Mouse (Mus musculus) neural tube, embryonic 15.5 days (tissue): ENCODE results near the gene Rab13. TPM values are rescaled to one million over a fixed set of nuclear protein-coding genes. Genes with fewer than 3 reads are reported as not detected.

Source experiments
- ATAC-seq: fragments of 200-750 bp; cut with Nextera tagmentation; 2 replicates; pipeline ENCODE4 v1.8.0; 2017; ENCODE audit warnings: mild to moderate bottlenecking, moderate TSS enrichment, moderate library complexity; ENCODE audit not compliant: low FRiP score
- H3K27ac ChIP-seq: fragments of 300-500 bp; sonication (generic); replicated peaks from 2 replicates; pipeline ENCODE4 v1.5.1; 2015; ENCODE audit warnings: mild to moderate bottlenecking, inconsistent platforms
- H3K27me3 ChIP-seq: fragments of 300-500 bp; sonication (generic); replicated peaks from 2 replicates; pipeline ENCODE4 v1.6.1; 2015; ENCODE audit warnings: inconsistent platforms
- H3K36me3 ChIP-seq: fragments of 300-500 bp; sonication (generic); 2 replicates; pipeline ENCODE4 v1.6.1; 2015; ENCODE audit warnings: inconsistent platforms
- H3K4me1 ChIP-seq: fragments of 300-500 bp; sonication (generic); 2 replicates; pipeline ENCODE4 v1.6.1; 2015; ENCODE audit warnings: inconsistent platforms
- H3K4me2 ChIP-seq: fragments of 300-500 bp; sonication (generic); 2 replicates; pipeline ENCODE4 v1.6.1; 2015; ENCODE audit warnings: inconsistent platforms, mild to moderate bottlenecking, moderate library complexity
- H3K4me3 ChIP-seq: fragments of 300-500 bp; sonication (generic); replicated peaks from 2 replicates; pipeline ENCODE4 v1.5.1; 2015; ENCODE audit warnings: mild to moderate bottlenecking, inconsistent platforms
- H3K9ac ChIP-seq: fragments of 300-500 bp; sonication (generic); replicated peaks from 2 replicates; pipeline ENCODE4 v1.6.1; 2015; ENCODE audit warnings: mild to moderate bottlenecking, inconsistent platforms
- H3K9me3 ChIP-seq: fragments of 300-500 bp; sonication (generic); replicated peaks from 2 replicates; pipeline ENCODE4 v1.6.1; 2016; ENCODE audit warnings: inconsistent platforms
- WGBS: fragments of 180-500 bp; shearing (Covaris S2); methylation state at CpG from one replicate; pipeline ENCODE4 v1.1.7; 2015; ENCODE audit warnings: mixed read lengths; 5-methylcytosine and 5-hydroxymethylcytosine counted together
- polyA plus RNA-seq: library from polyadenylated mRNA; unstranded; fragments of >200 nt; fragmentation: Nextera tagmentation; extraction: Ambion mirVana; gene quantifications from 2 replicates; pipeline ENCODE4 v1.2.1, GENCODE M21; 2015

The Rab13 gene
- polyA plus RNA-seq, 1 experiment from 2014 or later, result 23.1 TPM

GRCm38 (mm10) chr3:90211475-90212398 lies 1.8 kb upstream of the Rab13 start:
- peak overlapping the region; percentile 88; the same call in 1 of the 2 replicates for H3K4me3 ChIP-seq
- no peak for ATAC-seq
- no peaks in the 10 kb centered on the region for H3K27me3 ChIP-seq
- H3K4me1 ChIP-seq, result peaks cover 35% of the 10 kb centered on the region
- H3K9ac ChIP-seq, result no peak overlapping the region
- 79% methylated on average over 13 of the region's 13 CpGs for WGBS
- no peak overlapping the region for H3K27ac ChIP-seq
- H3K36me3 ChIP-seq, result peaks cover 43% of the 10 kb centered on the region
- H3K4me2 ChIP-seq, result peak overlapping the region; percentile 87
- H3K9me3 ChIP-seq, result no peaks in the 10 kb centered on the region

- Histone ChIP-seq H3K4me1 (peaks cover 35% of the 10 kb centered on the region), H3K4me2 (peak overlapping the region; percentile 87), H3K27ac (no peak overlapping the region), H3K36me3 (peaks cover 40% of the 10 kb centered on the region), H3K9me3 (no peaks in the 10 kb centered on the region), H3K27me3 (no peaks in the 10 kb centered on the region), H3K4me3 (peak overlapping the region; percentile 88), H3K9ac (peak overlapping the region; percentile 95)
- WGBS, result 20% methylated on average over 5 of the region's 5 CpGs
- ATAC-seq, result no peak
These were observed 772 bp upstream of the Rab13 start for GRCm38 (mm10) chr3:90212723-90213122.

GRCm38 (mm10) chr3:90213956-90214684 lies 625 bp downstream of the Rab13 start:
- ATAC-seq, result peak; percentile 77
- Histone ChIP-seq H3K36me3 (peaks cover 27% of the 10 kb centered on the region), H3K9ac (peak overlapping the region; percentile 95), H3K9me3 (no peaks in the 10 kb centered on the region), H3K27ac (peak overlapping the region; percentile 93), H3K4me3 (peak overlapping the region; percentile 88), H3K27me3 (no peaks in the 10 kb centered on the region), H3K4me1 (peaks cover 31% of the 10 kb centered on the region), H3K4me2 (peak overlapping the region; percentile 87)
- WGBS, result 12% methylated on average over 12 of the region's 12 CpGs

DNA sequence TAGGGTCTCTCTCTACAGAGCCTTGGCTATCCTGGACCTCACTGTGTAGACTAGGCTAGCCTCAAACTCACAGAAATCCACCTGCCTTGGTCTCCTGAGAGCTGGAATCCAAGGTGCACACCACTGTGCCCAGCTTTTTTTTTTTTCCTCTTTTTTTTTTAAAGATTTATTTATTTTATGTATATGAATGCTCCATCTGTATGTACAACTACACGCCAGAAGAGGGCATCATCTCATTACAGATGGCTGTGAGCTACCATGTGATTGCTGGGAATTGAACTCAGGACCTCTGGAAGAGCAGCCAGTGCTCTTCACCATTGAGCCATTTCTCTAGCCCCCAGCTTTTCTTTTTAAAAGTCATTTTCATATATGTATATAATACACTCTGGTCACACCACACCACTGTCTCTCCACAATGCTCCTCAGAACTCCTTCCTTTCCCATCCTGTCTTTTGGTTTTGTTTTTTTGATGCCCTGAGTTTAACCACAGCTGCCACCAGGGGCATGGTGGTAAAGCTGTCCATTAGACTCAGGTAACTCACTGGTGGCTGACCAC lies 2.4 kb downstream of the Rab13 start:
- H3K9me3 ChIP-seq, result no peaks in the 10 kb centered on the region
- H3K4me1 ChIP-seq, result peaks cover 38% of the 10 kb centered on the region
- no peaks in the 10 kb centered on the region for H3K27me3 ChIP-seq
- no peak overlapping the region for H3K4me2 ChIP-seq
- no peak overlapping the region for H3K9ac ChIP-seq
- no peak for ATAC-seq
- no peak overlapping the region for H3K4me3 ChIP-seq
- H3K27ac ChIP-seq, result no peak overlapping the region
- 47% methylated on average over 1 of the region's 1 CpGs for WGBS
- H3K36me3 ChIP-seq, result peaks cover 10% of the 10 kb centered on the region

GRCm38 (mm10) chr3:90220088-90220487 lies 6.6 kb downstream of the Rab13 start:
- H3K9ac ChIP-seq, result peak overlapping the region; percentile 53
- peak overlapping the region; percentile 75 for H3K4me2 ChIP-seq
- 12% methylated on average over 6 of the region's 6 CpGs for WGBS
- peak overlapping the region; percentile 72 for H3K27ac ChIP-seq
- H3K9me3 ChIP-seq, result no peaks in the 10 kb centered on the region
- no peaks in the 10 kb centered on the region for H3K27me3 ChIP-seq
- peak overlapping the region; percentile 38 for H3K4me3 ChIP-seq
- H3K4me1 ChIP-seq, result peaks cover 10% of the 10 kb centered on the region
- peak; percentile 33; the same call in 1 of the 2 replicates for ATAC-seq
- peaks cover 5% of the 10 kb centered on the region; the same call in 1 of the 2 replicates for H3K36me3 ChIP-seq

DNA sequence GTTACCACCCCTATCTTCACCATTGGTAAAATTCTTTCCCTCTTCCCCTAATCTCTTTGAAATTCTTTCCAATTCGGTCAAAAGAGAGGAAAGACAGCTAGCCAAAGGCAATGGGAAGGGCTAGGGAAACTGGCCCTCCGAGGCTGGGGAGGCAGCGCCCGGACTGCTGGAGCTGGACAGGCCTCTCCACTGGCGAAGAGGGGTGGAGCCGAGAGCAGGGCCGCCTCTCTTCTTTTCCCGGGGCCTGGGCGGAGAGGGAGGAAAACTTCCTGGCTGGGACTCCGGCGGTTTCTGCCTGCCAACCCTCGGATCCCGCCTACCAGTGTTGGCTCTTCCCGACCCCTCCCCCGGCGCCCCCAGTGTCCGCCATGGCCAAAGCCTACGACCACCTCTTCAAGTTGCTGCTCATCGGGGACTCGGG lies 7.0 kb downstream of the Rab13 start:
- Histone ChIP-seq H3K36me3 (peaks cover 5% of the 10 kb centered on the region; the same call in 1 of the 2 replicates), H3K4me2 (peak overlapping the region; percentile 75), H3K4me1 (peaks cover 10% of the 10 kb centered on the region), H3K27ac (peak overlapping the region; percentile 72), H3K4me3 (peak overlapping the region; percentile 38), H3K27me3 (no peaks in the 10 kb centered on the region), H3K9ac (peak overlapping the region; percentile 53), H3K9me3 (no peaks in the 10 kb centered on the region)
- peak; percentile 68; the same call in 1 of the 2 replicates for ATAC-seq
- WGBS, result 2% methylated on average over 20 of the region's 20 CpGs

DNA sequence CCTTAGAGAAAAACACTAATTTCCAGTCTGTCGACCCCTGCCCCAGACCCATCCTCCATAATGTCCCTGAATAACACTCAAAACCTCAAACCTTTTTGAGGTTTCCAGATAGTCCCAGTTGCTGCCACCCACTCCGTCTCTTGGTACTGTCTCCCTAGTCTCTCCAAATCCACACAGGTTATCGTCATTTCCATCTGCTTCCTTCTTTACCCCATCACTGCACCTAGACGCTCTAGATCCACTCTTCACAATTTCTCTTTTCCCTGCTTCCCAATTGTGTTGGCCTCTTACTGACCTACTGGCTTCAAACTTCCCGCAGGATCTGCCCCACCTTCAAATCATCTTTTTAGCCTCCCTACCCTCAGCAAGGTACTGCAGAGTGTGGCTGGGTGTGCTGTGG lies 7.6 kb downstream of the Rab13 start:
- H3K27me3 ChIP-seq, result no peaks in the 10 kb centered on the region
- peaks cover 5% of the 10 kb centered on the region; the same call in 1 of the 2 replicates for H3K36me3 ChIP-seq
- H3K27ac ChIP-seq, result no peak overlapping the region; the same call in 1 of the 2 replicates
- no peaks in the 10 kb centered on the region for H3K9me3 ChIP-seq
- WGBS, result 31% methylated on average over 5 of the region's 5 CpGs
- H3K9ac ChIP-seq, result peak overlapping the region; percentile 20
- peak overlapping the region; percentile 75 for H3K4me2 ChIP-seq
- no peak for ATAC-seq
- H3K4me1 ChIP-seq, result peaks cover 10% of the 10 kb centered on the region
- peak overlapping the region; percentile 38 for H3K4me3 ChIP-seq

GRCm38 (mm10) chr3:90222455-90222854 lies 9.0 kb downstream of the Rab13 start:
- Histone ChIP-seq H3K9ac (no peak overlapping the region), H3K4me3 (no peak overlapping the region), H3K36me3 (peaks cover 5% of the 10 kb centered on the region; the same call in 1 of the 2 replicates), H3K4me2 (no peak overlapping the region), H3K4me1 (peaks cover 10% of the 10 kb centered on the region), H3K27ac (no peak overlapping the region), H3K9me3 (no peaks in the 10 kb centered on the region), H3K27me3 (no peaks in the 10 kb centered on the region)
- 90% methylated on average over 4 of the region's 4 CpGs for WGBS
- no peak for ATAC-seq

DNA sequence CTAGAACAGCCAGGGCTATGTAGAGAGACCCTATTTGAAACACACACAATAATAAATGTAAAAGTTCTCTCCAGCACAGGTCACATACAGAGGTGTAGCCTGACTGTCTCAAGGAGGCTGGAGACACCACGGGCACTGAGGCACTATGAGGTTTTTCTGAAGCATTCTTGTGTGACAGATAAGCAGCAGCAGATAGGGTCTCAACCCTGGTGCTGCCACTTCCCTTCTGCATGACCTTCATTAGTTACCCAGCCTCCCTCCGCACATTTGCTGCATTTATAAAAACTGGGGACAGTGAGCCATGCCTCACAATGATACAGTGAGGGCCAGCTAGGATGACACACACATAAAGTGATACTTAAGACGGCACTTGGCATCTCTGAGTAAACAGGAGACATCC lies 9.4 kb downstream of the Rab13 start:
- H3K4me1 ChIP-seq, result peaks cover 10% of the 10 kb centered on the region
- ATAC-seq, result no peak
- WGBS, result 83% methylated on average over 3 of the region's 3 CpGs

GRCm38 (mm10) chr3:90224331-90224730 lies 10.8 kb downstream of the Rab13 start:
- no peak overlapping the region for H3K9ac ChIP-seq
- H3K4me1 ChIP-seq, result peaks cover 10% of the 10 kb centered on the region
- H3K27ac ChIP-seq, result no peak overlapping the region
- no peaks in the 10 kb centered on the region for H3K9me3 ChIP-seq
- no peak for ATAC-seq
- WGBS, result 76% methylated on average over 10 of the region's 10 CpGs
- no peaks in the 10 kb centered on the region for H3K27me3 ChIP-seq
- H3K4me3 ChIP-seq, result no peak overlapping the region
- H3K36me3 ChIP-seq, result peaks cover 5% of the 10 kb centered on the region; the same call in 1 of the 2 replicates
- H3K4me2 ChIP-seq, result no peak overlapping the region

More for the DNA sequence above, 9.4 kb downstream of the Rab13 start:
- Histone ChIP-seq H3K27me3 (no peaks in the 10 kb centered on the region), H3K4me3 (no peak overlapping the region), H3K4me2 (no peak overlapping the region), H3K36me3 (peaks cover 5% of the 10 kb centered on the region; the same call in 1 of the 2 replicates), H3K9me3 (no peaks in the 10 kb centered on the region), H3K27ac (no peak overlapping the region), H3K9ac (no peak overlapping the region)

- Histone ChIP-seq H3K9ac (peak overlapping the region; percentile 55), H3K4me2 (peak overlapping the region; percentile 91), H3K4me3 (peak overlapping the region; percentile 65), H3K36me3 (peaks cover 22% of the 10 kb centered on the region), H3K27me3 (no peaks in the 10 kb centered on the region), H3K9me3 (no peaks in the 10 kb centered on the region), H3K27ac (peak overlapping the region; percentile 65), H3K4me1 (peaks cover 19% of the 10 kb centered on the region)
- ATAC-seq, result no peak
- WGBS, result 19% methylated on average over 8 of the region's 8 CpGs
These were observed 17.6 kb downstream of the Rab13 start for GRCm38 (mm10) chr3:90231075-90231474.
